Mouse (Mus musculus): ENCODE measurements around the gene Ranbp2. TPM values are rescaled to one million over a fixed set of nuclear protein-coding genes. Genes with fewer than 3 reads are reported as not detected.
A peak's percentile ranks its signal among the peaks of the same experiment; 100 is the strongest.
"Not testable (repeated sequence)": the region's sequence is repeated elsewhere in the genome, so short reads cannot be mapped to it uniquely, and the experiment has no call there.

Ranbp2 gene
- polyA plus RNA-seq, 1 experiment from 2014 or later, result 8.9 TPM

- Histone ChIP-seq H3K9ac (ENCODE audit: low read length) (peak within 1 kb of the TSS; percentile 60), H3K27me3 (ENCODE audit: control insufficient read depth, insufficient read depth, low read length) (no peaks in the 10 kb centered on the region), H3K27ac (replicated peaks) (peak within 1 kb of the TSS; percentile 82), H3K4me1 (replicated peaks; ENCODE audit: control insufficient read depth, insufficient read depth) (no peaks in the 10 kb centered on the region), H3K36me3 (ENCODE audit: control insufficient read depth, insufficient read depth, low read length) (peaks cover 7% of the 10 kb centered on the region), H3K4me2 (replicated peaks; ENCODE audit: low read depth) (peak within 1 kb of the TSS; percentile 58), H3K4me3 (ENCODE audit: low read depth, low read length) (peak within 1 kb of the TSS; percentile 82), H3K9me3 (ENCODE audit: control insufficient read depth, low read length) (no peaks in the 10 kb centered on the region)
- WGBS, result under 1% methylated on average over 49 of the region's 50 CpGs
- no peak for TF ChIP-seq EP300 (optimal IDR thresholded peaks at IDR 0.05)
- peak; percentile 68 for TF ChIP-seq CTCF (IDR thresholded peaks at IDR 0.05; ENCODE audit: low read depth)
- peak; percentile 99 for ATAC-seq (ENCODE audit: low FRiP score, low TSS enrichment)
- peak; percentile 94 for DNase-seq (ENCODE audit: low spot score)
Observed at GRCm38 (mm10) chr10:58497320-58498284, 50.9 kb downstream of the Ranbp2 start, which contains the start of gene Ccdc138. Ccdc138 (plus strand) TSS chr10:58497948.

GRCm38 (mm10) chr10:58498516-58498915 lies 51.8 kb downstream of the Ranbp2 start:
- 56% methylated on average over 2 of the region's 2 CpGs for WGBS
- peaks cover 3% of the 10 kb centered on the region; the same call in 1 of the 2 replicates for H3K36me3 ChIP-seq (ENCODE audit: control insufficient read depth, insufficient read depth, low read length)
- ATAC-seq (ENCODE audit: low FRiP score, low TSS enrichment) (no peak), DNase-seq (ENCODE audit: low spot score) (no peak)
- H3K27ac ChIP-seq (replicated peaks), result no peak overlapping the region
- peak overlapping the region; percentile 82 for H3K4me3 ChIP-seq (ENCODE audit: low read depth, low read length)
- H3K4me2 ChIP-seq (replicated peaks; ENCODE audit: low read depth), result peak overlapping the region; percentile 58
- H3K27me3 ChIP-seq (ENCODE audit: control insufficient read depth, insufficient read depth, low read length), result no peaks in the 10 kb centered on the region
- TF ChIP-seq EP300 (optimal IDR thresholded peaks at IDR 0.05) (no peak), CTCF (IDR thresholded peaks at IDR 0.05; ENCODE audit: low read depth) (no peak)
- H3K9ac ChIP-seq (ENCODE audit: low read length), result peak overlapping the region; percentile 60; the same call in 1 of the 2 replicates
- no peaks in the 10 kb centered on the region for H3K4me1 ChIP-seq (replicated peaks; ENCODE audit: control insufficient read depth, insufficient read depth)
- H3K9me3 ChIP-seq (ENCODE audit: control insufficient read depth, low read length), result no peaks in the 10 kb centered on the region

GRCm38 (mm10) chr10:58529358-58529757 lies 82.6 kb downstream of the Ranbp2 start:
- DNase-seq (ENCODE audit: low spot score), result no peak
- 89% methylated on average over 1 of the region's 1 CpGs for WGBS
- no peak overlapping the region for H3K4me2 ChIP-seq (replicated peaks; ENCODE audit: low read depth)

GRCm38 (mm10) chr10:58530896-58531790 lies 84.4 kb downstream of the Ranbp2 start:
- Histone ChIP-seq H3K36me3 (ENCODE audit: control insufficient read depth, insufficient read depth, low read length) (0 out of 2 replicates have a peak, but pooled peaks cover 2% of the 10 kb centered on the region), H3K27me3 (ENCODE audit: control insufficient read depth, insufficient read depth, low read length) (no peaks in the 10 kb centered on the region), H3K27ac (replicated peaks) (no peak overlapping the region), H3K4me3 (ENCODE audit: low read depth, low read length) (no peak overlapping the region), H3K9ac (ENCODE audit: low read length) (no peak overlapping the region), H3K4me1 (replicated peaks; ENCODE audit: control insufficient read depth, insufficient read depth) (no peaks in the 10 kb centered on the region), H3K4me2 (replicated peaks; ENCODE audit: low read depth) (no peak overlapping the region), H3K9me3 (ENCODE audit: control insufficient read depth, low read length) (no peaks in the 10 kb centered on the region)
- TF ChIP-seq CTCF (IDR thresholded peaks at IDR 0.05; ENCODE audit: low read depth) (no peak), EP300 (optimal IDR thresholded peaks at IDR 0.05) (no peak)
- 88% methylated on average over 10 of the region's 10 CpGs for WGBS
- no peak for ATAC-seq (ENCODE audit: low FRiP score, low TSS enrichment)
- DNase-seq (ENCODE audit: low spot score), result no peak

More at GRCm38 (mm10) chr10:58529358-58529757, 82.6 kb downstream of the Ranbp2 start:
- no peaks in the 10 kb centered on the region for H3K27me3 ChIP-seq (ENCODE audit: control insufficient read depth, insufficient read depth, low read length)
- H3K4me1 ChIP-seq (replicated peaks; ENCODE audit: control insufficient read depth, insufficient read depth), result no peaks in the 10 kb centered on the region
- ATAC-seq (ENCODE audit: low FRiP score, low TSS enrichment), result no peak
- no peak overlapping the region for H3K27ac ChIP-seq (replicated peaks)
- H3K4me3 ChIP-seq (ENCODE audit: low read depth, low read length), result no peak overlapping the region
- no peak overlapping the region for H3K9ac ChIP-seq (ENCODE audit: low read length)
- H3K36me3 ChIP-seq (ENCODE audit: control insufficient read depth, insufficient read depth, low read length), result 0 out of 2 replicates have a peak, but pooled peaks cover 2% of the 10 kb centered on the region
- no peaks in the 10 kb centered on the region for H3K9me3 ChIP-seq (ENCODE audit: control insufficient read depth, low read length)
- no peak for TF ChIP-seq EP300 (optimal IDR thresholded peaks at IDR 0.05)
- no peak for TF ChIP-seq CTCF (IDR thresholded peaks at IDR 0.05; ENCODE audit: low read depth)

GRCm38 (mm10) chr10:58532177-58532576 lies 85.5 kb downstream of the Ranbp2 start:
- Histone ChIP-seq H3K4me3 (ENCODE audit: low read depth, low read length) (no peak overlapping the region), H3K27me3 (ENCODE audit: control insufficient read depth, insufficient read depth, low read length) (no peaks in the 10 kb centered on the region), H3K27ac (replicated peaks) (no peak overlapping the region), H3K4me2 (replicated peaks; ENCODE audit: low read depth) (no peak overlapping the region), H3K9me3 (ENCODE audit: control insufficient read depth, low read length) (no peaks in the 10 kb centered on the region), H3K36me3 (ENCODE audit: control insufficient read depth, insufficient read depth, low read length) (0 out of 2 replicates have a peak, but pooled peaks cover 2% of the 10 kb centered on the region), H3K4me1 (replicated peaks; ENCODE audit: control insufficient read depth, insufficient read depth) (no peaks in the 10 kb centered on the region), H3K9ac (ENCODE audit: low read length) (no peak overlapping the region)
- WGBS, result 96% methylated on average over 2 of the region's 2 CpGs
- DNase-seq (ENCODE audit: low spot score) (no peak), ATAC-seq (ENCODE audit: low FRiP score, low TSS enrichment) (no peak)
- no peak for TF ChIP-seq CTCF (IDR thresholded peaks at IDR 0.05; ENCODE audit: low read depth)
- no peak for TF ChIP-seq EP300 (optimal IDR thresholded peaks at IDR 0.05)

- DNase-seq (ENCODE audit: low spot score); H3K4me2 ChIP-seq (replicated peaks; ENCODE audit: low read depth); H3K9me3 ChIP-seq (ENCODE audit: control insufficient read depth, low read length): not testable (repeated sequence)
Observed at GRCm38 (mm10) chr10:58536276-58536675, 89.6 kb downstream of the Ranbp2 start.

More at GRCm38 (mm10) chr10:58536276-58536675, 89.6 kb downstream of the Ranbp2 start:
- H3K4me1 ChIP-seq (replicated peaks; ENCODE audit: control insufficient read depth, insufficient read depth); H3K36me3 ChIP-seq (ENCODE audit: control insufficient read depth, insufficient read depth, low read length); H3K4me3 ChIP-seq (ENCODE audit: low read depth, low read length); H3K9ac ChIP-seq (ENCODE audit: low read length); H3K27ac ChIP-seq (replicated peaks); H3K27me3 ChIP-seq (ENCODE audit: control insufficient read depth, insufficient read depth, low read length); ATAC-seq (ENCODE audit: low FRiP score, low TSS enrichment): not testable (repeated sequence)
- WGBS, result 89% methylated on average over 5 of the region's 5 CpGs
